Mouse (Mus musculus) frontal cortex, postnatal 36 days (tissue): ENCODE measurements at regions not wholly inside any gene's neighbourhood (a gene's known extent, or its start where the extent isn't known, plus 50 kb on each side); places are given as distances from the start of the nearest gene placed in this dataset.

Source experiments
- DNase-seq, 2 experiments: peaks; one replicate each; pipeline ENCODE4 v3.0.0; 2022; ENCODE audit warnings: low spot score in 2 of 2

- DNase-seq = peak in 1 of 2 experiments; percentile 22
Measured at GRCm38 (mm10) chr4:62755237-62755900, 195.7 kb downstream of the Rgs3 start.

DNA sequence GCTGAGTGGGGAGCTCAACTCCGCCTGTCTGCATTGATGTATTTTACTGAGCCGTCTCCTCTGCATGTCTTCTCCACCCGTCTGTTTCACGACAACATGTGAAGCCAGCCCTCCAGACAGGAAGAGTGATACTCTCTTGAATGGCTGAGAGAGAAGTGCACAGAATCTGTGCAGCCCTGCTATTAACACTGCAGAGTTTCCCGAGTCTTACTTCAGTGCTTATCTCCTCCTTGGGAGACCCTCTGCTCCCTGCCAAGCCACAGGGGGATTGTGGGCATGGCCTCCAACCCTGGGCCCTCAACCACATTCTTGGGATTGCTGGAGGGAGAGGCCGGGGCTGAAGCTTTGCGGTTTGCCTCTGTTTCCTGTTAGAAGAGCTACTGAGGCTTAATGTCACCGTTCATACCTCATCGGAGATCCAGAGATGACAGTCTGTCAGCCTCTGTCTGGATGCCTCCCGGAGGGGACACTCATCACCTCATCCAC lies 197.1 kb downstream of the Rgs3 start:
- DNase-seq = no peak

- no peak for DNase-seq
Measured at GRCm38 (mm10) chr4:62760748-62761604, 201.3 kb downstream of the Rgs3 start.

DNA sequence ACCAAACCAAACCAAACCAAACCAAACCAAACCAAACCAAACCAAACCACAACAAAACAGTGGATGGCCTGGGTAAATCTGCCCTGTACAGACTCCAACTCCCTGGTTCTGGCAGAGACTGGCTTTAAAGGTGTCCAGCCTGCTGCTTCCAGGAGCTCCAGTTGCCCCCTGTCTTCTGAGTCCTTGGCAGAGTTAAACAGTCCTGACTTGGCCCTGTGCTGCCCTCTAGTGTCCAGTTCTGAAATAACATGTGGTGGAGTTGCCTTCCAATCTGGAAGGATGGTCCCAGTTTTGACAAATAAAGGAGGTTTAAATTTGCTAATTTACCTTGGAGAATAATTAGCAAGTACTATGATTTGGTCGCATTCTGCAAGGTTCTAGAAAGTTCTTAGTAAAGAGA lies 202.0 kb downstream of the Rgs3 start:
- DNase-seq = peak; percentile 85 to 90

DNA sequence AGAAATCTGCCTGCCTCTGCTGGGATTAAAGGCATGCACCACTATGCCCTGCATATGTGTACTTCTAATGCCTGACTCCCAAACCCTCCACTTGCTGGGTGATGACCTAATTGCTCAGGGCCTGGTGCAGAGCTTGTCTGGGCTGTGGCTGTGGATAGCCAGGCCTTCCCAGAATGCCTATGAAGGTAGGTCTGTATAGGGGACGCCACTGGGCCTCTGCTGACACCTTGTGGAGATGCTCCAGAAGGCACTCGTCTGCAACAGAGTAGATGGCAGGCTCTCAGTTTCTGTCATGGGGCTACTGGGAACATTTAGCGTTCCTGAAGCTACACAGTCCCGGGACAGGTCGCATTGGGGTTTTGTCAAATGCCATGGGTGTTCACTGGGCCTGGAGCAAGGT lies 201.4 kb upstream of the Zfp618 start:
- DNase-seq = peak; percentile 78 to 88

DNA sequence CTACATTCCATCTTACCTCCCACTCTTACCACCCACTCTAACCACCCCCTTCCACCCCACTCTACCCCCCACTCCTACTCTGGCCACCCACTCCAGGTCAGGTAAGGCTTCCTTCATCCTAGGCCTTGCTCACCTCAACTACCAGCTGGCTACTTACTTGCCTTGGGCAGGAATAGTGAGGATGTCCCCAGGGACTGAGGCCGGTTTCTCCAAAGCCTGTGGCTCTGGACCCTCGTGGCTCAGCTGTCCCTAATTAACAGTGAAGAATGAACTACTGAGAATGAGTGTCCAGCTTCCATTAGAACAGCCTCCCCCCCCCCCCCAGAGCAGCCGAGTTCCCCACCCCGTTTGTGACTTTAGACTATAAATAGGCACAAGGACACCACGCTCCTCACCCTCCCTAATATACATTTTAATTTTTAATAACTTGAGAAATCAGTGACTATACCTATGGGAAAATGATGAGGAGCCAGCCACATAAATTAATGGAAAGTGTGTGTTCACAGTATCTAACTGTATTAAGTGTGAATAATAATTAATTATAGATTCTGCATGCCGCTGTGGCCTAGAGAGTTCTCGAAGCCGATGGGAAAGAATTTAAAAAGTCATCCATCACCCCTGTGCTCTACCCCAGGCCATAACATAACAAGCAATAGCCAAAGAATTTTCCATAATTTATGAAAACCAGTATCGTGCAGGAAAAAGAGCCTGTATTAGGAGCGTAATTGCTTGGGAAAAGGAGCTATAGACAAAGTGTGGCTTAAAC lies 195.7 kb upstream of the Zfp618 start:
- DNase-seq = no peak

DNA sequence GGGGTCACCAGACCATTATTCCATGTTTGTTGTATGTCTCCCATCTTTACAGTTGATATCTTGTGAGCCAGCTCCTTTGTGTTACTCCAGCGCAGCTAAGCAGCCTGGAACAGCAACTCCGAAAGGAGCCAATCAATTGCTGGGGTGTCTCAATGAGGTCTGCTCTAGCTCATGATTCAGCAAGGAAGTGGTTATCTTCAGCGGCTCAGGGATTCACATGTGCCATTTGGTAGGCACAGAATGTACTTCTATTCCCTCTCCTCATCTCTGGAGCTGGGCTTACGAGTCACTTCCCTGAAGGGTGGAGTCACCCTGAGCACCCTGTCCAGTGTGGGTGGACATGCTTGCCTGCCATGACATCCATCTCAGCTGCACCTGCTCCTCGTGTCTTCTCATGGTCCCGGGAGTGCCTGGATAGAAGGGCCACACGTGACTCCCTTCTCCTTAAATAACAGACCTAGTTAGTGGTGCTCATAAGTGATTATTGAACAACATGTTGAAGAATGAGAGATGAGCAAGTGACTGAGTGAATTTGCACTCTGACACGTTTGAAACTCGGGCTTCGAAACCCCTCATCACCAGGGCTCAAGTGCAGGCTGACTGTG lies 190.3 kb upstream of the Zfp618 start:
- DNase-seq = no peak

DNA sequence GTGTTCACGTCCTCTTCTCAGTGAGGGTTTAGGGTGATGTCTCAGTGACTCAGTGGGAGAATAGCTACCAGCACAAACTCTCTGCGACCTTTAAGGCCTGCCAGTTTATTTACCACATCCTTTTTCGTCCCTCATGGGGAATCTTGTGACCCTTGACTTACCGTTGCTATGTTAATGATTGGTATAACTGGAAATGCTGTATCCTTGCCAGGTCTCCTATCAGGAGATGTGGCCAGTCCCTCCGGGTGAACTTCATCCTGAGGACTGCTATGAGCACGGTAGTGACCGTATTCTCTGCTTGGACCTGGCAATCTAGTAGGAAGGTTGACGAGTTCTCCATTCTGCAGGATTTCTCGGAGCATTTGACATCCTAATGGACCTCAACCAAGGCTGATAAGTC lies 188.5 kb upstream of the Zfp618 start:
- no peak for DNase-seq

GRCm38 (mm10) chr4:62777436-62777835 lies 187.9 kb upstream of the Zfp618 start:
- DNase-seq = no peak

- DNase-seq = no peak
Measured at GRCm38 (mm10) chr4:62778621-62779020, 186.8 kb upstream of the Zfp618 start.

DNA sequence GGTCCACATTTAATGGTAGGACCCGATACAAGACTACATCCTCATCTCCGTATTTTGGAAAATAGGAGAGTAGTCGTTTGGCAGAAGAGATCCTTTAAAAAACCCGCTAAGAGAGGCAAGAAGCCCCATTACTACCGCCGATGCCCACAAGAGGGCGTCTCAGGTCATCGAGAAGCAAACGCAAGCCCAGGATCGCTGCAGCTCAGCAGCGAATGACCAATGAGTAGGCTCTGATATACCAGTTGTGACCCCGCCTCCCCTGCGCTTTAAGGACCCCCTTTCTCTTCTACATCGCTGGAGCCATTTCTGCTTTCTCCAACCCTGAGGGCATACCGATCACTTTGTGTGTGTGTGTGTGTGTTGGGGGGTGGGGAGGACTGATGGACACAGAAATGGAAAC lies 185.0 kb upstream of the Zfp618 start:
- peak; percentile 90 to 94 for DNase-seq

GRCm38 (mm10) chr4:62780837-62781236 lies 184.5 kb upstream of the Zfp618 start:
- DNase-seq = no peak

GRCm38 (mm10) chr4:62781309-62781800 lies 184.0 kb upstream of the Zfp618 start:
- DNase-seq = no peak

DNA sequence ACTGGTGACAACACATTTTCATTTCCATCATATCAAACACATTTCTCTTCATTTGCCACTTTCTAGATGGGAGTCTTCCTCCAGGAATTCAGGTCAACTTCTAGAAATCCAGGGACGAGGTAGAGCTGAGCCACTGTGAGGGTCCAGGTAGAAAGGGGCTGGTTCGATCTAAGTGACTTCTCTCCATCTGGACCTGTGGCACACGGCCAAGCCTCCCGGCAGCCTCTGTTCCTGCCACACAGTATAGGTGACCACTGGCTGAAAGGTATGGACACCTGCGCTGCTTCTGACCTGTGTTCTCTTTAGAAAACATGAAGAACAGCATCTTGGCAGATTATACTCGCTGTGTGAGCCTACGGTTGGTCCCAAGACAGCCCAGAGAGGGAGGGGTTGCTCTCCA lies 179.7 kb upstream of the Zfp618 start:
- DNase-seq = no peak

- DNase-seq = no peak
Measured at GRCm38 (mm10) chr4:62789696-62790095, 175.7 kb upstream of the Zfp618 start.

GRCm38 (mm10) chr4:62793582-62793981 lies 171.8 kb upstream of the Zfp618 start:
- no peak for DNase-seq

- no peak for DNase-seq
Measured at GRCm38 (mm10) chr4:62795538-62795937, 169.8 kb upstream of the Zfp618 start.

DNA sequence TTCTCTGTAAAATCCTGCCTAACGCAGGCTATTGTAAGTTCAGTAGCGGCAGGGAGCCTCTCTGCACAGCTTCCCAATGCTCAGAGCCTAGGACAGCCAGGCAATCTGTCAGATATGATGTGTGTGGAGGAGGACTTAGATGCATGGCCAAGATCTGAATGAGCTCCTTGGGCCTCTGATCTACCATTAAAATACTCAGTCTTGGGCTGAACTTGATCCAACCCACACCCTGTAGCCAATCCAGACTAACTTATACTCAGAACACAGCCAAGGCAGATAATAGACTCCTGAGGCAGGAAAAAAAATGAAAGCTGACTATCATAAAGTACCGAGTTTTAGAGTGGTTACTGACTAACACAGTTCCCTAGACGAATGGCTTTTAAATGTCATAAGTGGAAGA lies 165.4 kb upstream of the Zfp618 start:
- DNase-seq = no peak

DNA sequence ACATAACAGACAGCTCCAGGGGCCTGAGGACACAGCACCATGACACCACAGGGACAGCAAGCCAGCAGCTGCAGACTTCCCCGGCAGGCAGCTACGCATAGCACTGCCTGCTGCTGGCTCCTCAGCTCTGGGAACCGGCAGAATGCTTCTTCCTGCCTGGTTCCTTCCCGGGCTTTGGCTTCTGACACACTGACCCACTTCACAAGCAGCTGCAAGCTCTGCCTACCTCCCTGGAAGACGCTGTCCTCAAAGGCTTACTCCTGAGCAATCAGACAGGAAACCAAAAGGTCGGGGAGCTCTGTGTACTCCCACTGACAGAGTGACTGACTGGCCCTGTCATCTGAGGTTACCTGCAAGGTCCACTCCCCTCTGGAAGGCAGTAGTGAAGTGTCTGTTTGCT lies 159.5 kb upstream of the Zfp618 start:
- peak in 1 of 2 experiments; percentile 10 for DNase-seq

DNA sequence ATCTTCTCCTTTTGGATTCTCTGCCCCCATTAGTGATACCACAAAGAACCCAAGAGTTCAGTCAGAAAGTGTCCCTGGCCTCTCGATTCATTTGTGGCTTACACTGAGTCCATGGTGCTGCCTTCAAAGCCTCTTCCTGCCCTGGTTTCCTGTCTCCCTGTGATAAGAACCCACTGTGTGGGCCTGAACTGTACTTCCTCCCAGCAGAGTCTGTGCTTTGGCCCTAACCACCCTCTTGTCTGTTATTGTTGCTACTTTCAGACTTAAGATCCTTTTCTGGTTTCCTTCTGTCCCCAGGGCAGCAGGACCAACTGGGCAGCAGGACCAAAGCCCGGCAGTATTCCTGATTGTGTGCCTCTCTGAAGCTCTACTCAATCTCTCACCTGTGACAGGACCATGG lies 158.6 kb upstream of the Zfp618 start:
- DNase-seq = no peak

DNA sequence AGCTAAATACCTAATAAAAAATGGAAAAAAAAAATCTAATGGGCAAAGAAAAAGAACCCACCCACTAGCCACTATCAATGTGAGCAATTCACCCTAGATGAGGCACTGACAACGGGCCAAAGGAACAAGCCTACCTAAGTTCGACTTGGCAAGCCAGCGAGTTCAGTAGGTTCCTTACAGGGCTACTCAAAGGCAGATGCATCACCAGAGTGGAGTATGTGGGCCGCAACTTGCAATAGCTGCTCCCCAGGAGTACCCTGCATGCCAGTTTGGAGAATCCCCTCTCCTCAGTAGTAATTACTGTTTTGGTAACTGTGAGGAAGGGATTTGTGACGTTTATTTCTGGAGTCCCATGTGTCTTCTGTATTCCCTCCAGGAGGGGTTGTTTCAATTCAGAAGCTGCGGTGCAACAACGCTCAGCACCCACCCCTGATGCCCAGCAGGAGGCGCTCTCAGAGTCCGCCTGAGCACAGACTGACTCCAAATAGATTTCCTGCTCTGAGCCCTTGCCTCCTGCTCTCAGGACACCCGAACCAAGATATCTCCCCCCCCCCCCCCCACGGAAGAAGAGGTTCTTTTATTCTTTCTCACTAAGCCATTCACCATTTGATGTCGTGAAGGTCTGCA lies 157.3 kb upstream of the Zfp618 start:
- DNase-seq = no peak
